Mouse (Mus musculus): Measurements from ENCODE around the gene Rgs19.

- TF ChIP-seq CTCF (IDR thresholded peaks at IDR 0.05; ENCODE audit: extremely low read depth, insufficient read depth, low read length) (no peak), POLR2A (IDR thresholded peaks at IDR 0.05; ENCODE audit: extremely low read depth, insufficient read depth, low read length) (no peak)
Observed at GRCm38 (mm10) chr2:181658528-181658927, 35.2 kb downstream of the Rgs19 start.

Data from cortical plate, adult 2 months (tissue).